Mouse (Mus musculus) MEL (cell line): Measurements from ENCODE around the gene Rnf130. TPM values are rescaled to one million over a fixed set of nuclear protein-coding genes. Genes with fewer than 3 reads are reported as not detected.

Source experiments
- DNase-seq: peaks from one replicate; pipeline ENCODE4 v3.0.0; 2011; ENCODE audit warnings: low read depth, low spot score
- H3K27ac ChIP-seq: 2 replicates; pipeline ENCODE4 v1.5.1; 2012; ENCODE audit warnings: low read depth, mild to moderate bottlenecking, control low read depth, low read length, moderate library complexity; ENCODE audit not compliant: control insufficient read depth
- H3K27me3 ChIP-seq, 2 experiments: fragments of 150-350 bp in 1 of 2; sonication (generic) in 1 of 2; 2 replicates each; pipeline ENCODE4 v1.6.1; 2012; ENCODE audit warnings: low read length in 2 of 2, mild to moderate bottlenecking in 2 of 2, improper control_type of control experiment in 1 of 2, moderate library complexity in 1 of 2; ENCODE audit not compliant: insufficient read depth in 2 of 2, control insufficient read depth in 1 of 2
- H3K36me3 ChIP-seq, 2 experiments: 2 replicates each; pipeline ENCODE4 v1.6.1; 2012 to 2014; ENCODE audit warnings: low read length in 2 of 2, improper control_type of control experiment in 1 of 2, inconsistent platforms in 1 of 2, mild to moderate bottlenecking in 1 of 2; ENCODE audit not compliant: insufficient read depth in 2 of 2, control insufficient read depth in 1 of 2
- H3K4me1 ChIP-seq, 2 experiments: fragments of 150-350 bp in 1 of 2; sonication (generic) in 1 of 2; 2 replicates each; pipeline ENCODE4 v1.6.1; 2012; ENCODE audit warnings: low read length in 2 of 2, improper control_type of control experiment in 1 of 2, mild to moderate bottlenecking in 1 of 2; ENCODE audit not compliant: insufficient read depth in 2 of 2, control insufficient read depth in 1 of 2
- H3K4me3 ChIP-seq, 2 experiments: fragments of 150-350 bp in 1 of 2; sonication (generic) in 1 of 2; 2 replicates each; pipeline ENCODE4 v1.5.1; 2012; ENCODE audit warnings: low read depth in 2 of 2, low read length in 2 of 2, mild to moderate bottlenecking in 2 of 2, moderate library complexity in 2 of 2, control low read depth in 1 of 2, improper control_type of control experiment in 1 of 2; ENCODE audit not compliant: control insufficient read depth in 1 of 2, insufficient read depth in 1 of 2
- H3K79me2 ChIP-seq: 2 replicates; pipeline ENCODE4 v1.6.1; 2012; ENCODE audit warnings: mild to moderate bottlenecking, low read length, moderate library complexity; ENCODE audit not compliant: control insufficient read depth, poor library complexity, insufficient read depth
- H3K9ac ChIP-seq: 2 replicates; pipeline ENCODE4 v1.6.1; 2012; ENCODE audit warnings: low read depth, mild to moderate bottlenecking, control low read depth, low read length, moderate library complexity; ENCODE audit not compliant: control insufficient read depth, poor library complexity, severe bottlenecking
- H3K9me3 ChIP-seq: fragments of 150-350 bp; sonication (generic); replicated peaks from 2 replicates; pipeline ENCODE4 v1.6.1; 2012; ENCODE audit warnings: mild to moderate bottlenecking, low read length, improper control_type of control experiment, moderate library complexity; ENCODE audit not compliant: insufficient read depth
- BHLHE40 ChIP-seq: IDR thresholded peaks from 2 replicates; pipeline ENCODE4 v1.6.1; 2012; ENCODE audit warnings: low read depth, mild to moderate bottlenecking, inconsistent platforms, low read length, improper control_type of control experiment, borderline replicate concordance
- CHD1 ChIP-seq: IDR thresholded peaks from 2 replicates; pipeline ENCODE4 v1.6.1; 2012; ENCODE audit warnings: low read depth, mild to moderate bottlenecking, inconsistent platforms, low read length, improper control_type of control experiment
- CHD2 ChIP-seq: IDR thresholded peaks from 2 replicates; pipeline ENCODE4 v1.6.1; 2011; ENCODE audit warnings: low read length, improper control_type of control experiment
- CTCF ChIP-seq, 3 experiments: IDR thresholded peaks in 2 of 3; conservative IDR thresholded peaks in 1 of 3; 2 replicates each; pipeline ENCODE4 v1.5.1; 2011 to 2012; ENCODE audit warnings: low read length in 3 of 3, low read depth in 2 of 3, mild to moderate bottlenecking in 2 of 3, improper control_type of control experiment in 1 of 3, inconsistent platforms in 1 of 3, mixed read lengths in 1 of 3, moderate library complexity in 1 of 3; ENCODE audit not compliant: control insufficient read depth in 1 of 3, insufficient read depth in 1 of 3, poor library complexity in 1 of 3, severe bottlenecking in 1 of 3
- E2F4 ChIP-seq: IDR thresholded peaks from 2 replicates; pipeline ENCODE4 v1.6.1; 2011; ENCODE audit warnings: low read depth, low read length, improper control_type of control experiment, borderline replicate concordance
- ELF1 ChIP-seq: IDR thresholded peaks from 2 replicates; pipeline ENCODE4 v1.6.1; 2014; ENCODE audit warnings: low read depth, mild to moderate bottlenecking, inconsistent platforms, low read length, improper control_type of control experiment, moderate library complexity
- EP300 ChIP-seq, 2 experiments: IDR thresholded peaks; 2 replicates each; pipeline ENCODE4 v1.6.1; 2011; ENCODE audit warnings: improper control_type of control experiment in 2 of 2, low read length in 2 of 2, low read depth in 1 of 2, mild to moderate bottlenecking in 1 of 2
- ETS1 ChIP-seq: IDR thresholded peaks from 2 replicates; pipeline ENCODE4 v1.6.1; 2012; ENCODE audit warnings: low read depth, mild to moderate bottlenecking, inconsistent platforms, low read length, improper control_type of control experiment, moderate library complexity
- GABPA ChIP-seq: IDR thresholded peaks from 2 replicates; pipeline ENCODE4 v1.6.1; 2012; ENCODE audit warnings: low read depth, mild to moderate bottlenecking, inconsistent platforms, low read length, improper control_type of control experiment, moderate library complexity
- GATA1 ChIP-seq: IDR thresholded peaks from 2 replicates; pipeline ENCODE4 v1.6.1; 2011; ENCODE audit warnings: low read depth, low read length, improper control_type of control experiment
- HCFC1 ChIP-seq: IDR thresholded peaks from 2 replicates; pipeline ENCODE4 v1.6.1; 2012; ENCODE audit warnings: low read depth, mild to moderate bottlenecking, inconsistent platforms, low read length, improper control_type of control experiment, moderate library complexity
- JUND ChIP-seq: IDR thresholded peaks from 2 replicates; pipeline ENCODE4 v1.6.1; 2011; ENCODE audit warnings: low read depth, mild to moderate bottlenecking, improper control_type of control experiment, low read length
- KAT2A ChIP-seq: conservative IDR thresholded peaks from 2 replicates; pipeline ENCODE4 v1.6.1; 2012; ENCODE audit warnings: low read depth, low read length, improper control_type of control experiment, inconsistent platforms
- MAFK ChIP-seq: IDR thresholded peaks from 2 replicates; pipeline ENCODE4 v1.6.1; 2011; ENCODE audit warnings: low read depth, mild to moderate bottlenecking, low read length, improper control_type of control experiment, borderline replicate concordance
- MAX ChIP-seq: IDR thresholded peaks from 2 replicates; pipeline ENCODE4 v1.6.1; 2011; ENCODE audit warnings: low read length, improper control_type of control experiment
- MAZ ChIP-seq: IDR thresholded peaks from 2 replicates; pipeline ENCODE4 v1.6.1; 2012; ENCODE audit warnings: low read depth, mild to moderate bottlenecking, inconsistent platforms, low read length, improper control_type of control experiment
- MEF2A ChIP-seq: IDR thresholded peaks from 2 replicates; pipeline ENCODE4 v1.6.1; 2014; ENCODE audit warnings: low read depth, mild to moderate bottlenecking, inconsistent platforms, low read length, improper control_type of control experiment; ENCODE audit not compliant: poor library complexity, insufficient replicate concordance, severe bottlenecking; ENCODE audit errors: extremely low read depth
- MXI1 ChIP-seq: IDR thresholded peaks from 2 replicates; pipeline ENCODE4 v1.6.1; 2011; ENCODE audit warnings: mild to moderate bottlenecking, low read depth, low read length, improper control_type of control experiment
- MYB ChIP-seq: IDR thresholded peaks from 2 replicates; pipeline ENCODE4 v1.6.1; 2011; ENCODE audit warnings: mild to moderate bottlenecking, low read depth, low read length, improper control_type of control experiment
- MYC ChIP-seq: IDR thresholded peaks from 2 replicates; pipeline ENCODE4 v1.6.1; 2011; ENCODE audit warnings: low read depth, mild to moderate bottlenecking, low read length, improper control_type of control experiment, moderate library complexity
- NELFE ChIP-seq: IDR thresholded peaks from 2 replicates; pipeline ENCODE4 v1.6.1; 2011; ENCODE audit warnings: low read depth, low read length, improper control_type of control experiment
- NRF1 ChIP-seq: IDR thresholded peaks from 2 replicates; pipeline ENCODE4 v1.6.1; 2014; ENCODE audit warnings: low read depth, mild to moderate bottlenecking, inconsistent platforms, low read length, improper control_type of control experiment, moderate library complexity; ENCODE audit not compliant: poor library complexity, insufficient read depth, severe bottlenecking
- POLR2AphosphoS2 ChIP-seq: IDR thresholded peaks from 2 replicates; pipeline ENCODE4 v1.6.1; 2011; ENCODE audit warnings: low read length, improper control_type of control experiment
- POLR2AphosphoS5 ChIP-seq: IDR thresholded peaks from 2 replicates; pipeline ENCODE4 v1.6.1; 2012; ENCODE audit warnings: low read depth, borderline replicate concordance, mild to moderate bottlenecking, inconsistent platforms, low read length, moderate library complexity, mixed read lengths
- RAD21 ChIP-seq: IDR thresholded peaks from 2 replicates; pipeline ENCODE4 v1.6.1; 2011; ENCODE audit warnings: mild to moderate bottlenecking, low read depth, low read length, improper control_type of control experiment
- RCOR1 ChIP-seq: IDR thresholded peaks from 2 replicates; pipeline ENCODE4 v1.6.1; 2012; ENCODE audit warnings: low read depth, mild to moderate bottlenecking, inconsistent platforms, low read length, improper control_type of control experiment
- SIN3A ChIP-seq: IDR thresholded peaks from 2 replicates; pipeline ENCODE4 v1.6.1; 2012; ENCODE audit warnings: low read length, improper control_type of control experiment, inconsistent platforms
- SMC3 ChIP-seq: IDR thresholded peaks from 2 replicates; pipeline ENCODE4 v1.6.1; 2011; ENCODE audit warnings: low read depth, low read length, improper control_type of control experiment
- TBP ChIP-seq: IDR thresholded peaks from 2 replicates; pipeline ENCODE4 v1.8.0; 2011; ENCODE audit warnings: low read depth, low read length, improper control_type of control experiment
- TCF12 ChIP-seq: IDR thresholded peaks from 2 replicates; pipeline ENCODE4 v1.6.1; 2014; ENCODE audit warnings: low read depth, mild to moderate bottlenecking, inconsistent platforms, low read length, improper control_type of control experiment, moderate library complexity
- UBTF ChIP-seq: IDR thresholded peaks from 2 replicates; pipeline ENCODE4 v1.6.1; 2012; ENCODE audit warnings: low read depth, mild to moderate bottlenecking, inconsistent platforms, low read length, improper control_type of control experiment, moderate library complexity, borderline replicate concordance; ENCODE audit not compliant: insufficient read depth
- USF1 ChIP-seq: IDR thresholded peaks from 2 replicates; pipeline ENCODE4 v1.6.1; 2014; ENCODE audit warnings: low read depth, mild to moderate bottlenecking, inconsistent platforms, low read length, improper control_type of control experiment, moderate library complexity
- USF2 ChIP-seq, 2 experiments: IDR thresholded peaks; 2 replicates each; pipeline ENCODE4 v1.6.1; 2011 to 2012; ENCODE audit warnings: improper control_type of control experiment in 2 of 2, low read length in 2 of 2, borderline replicate concordance in 1 of 2, inconsistent platforms in 1 of 2, low read depth in 1 of 2, mild to moderate bottlenecking in 1 of 2; ENCODE audit not compliant: insufficient read depth in 1 of 2
- ZC3H11A ChIP-seq: IDR thresholded peaks from 2 replicates; pipeline ENCODE4 v1.6.1; 2012; ENCODE audit warnings: low read depth, mild to moderate bottlenecking, inconsistent platforms, low read length, improper control_type of control experiment
- ZKSCAN1 ChIP-seq: IDR thresholded peaks from 2 replicates; pipeline ENCODE4 v1.6.1; 2012; ENCODE audit warnings: low read depth, mild to moderate bottlenecking, inconsistent platforms, low read length, improper control_type of control experiment, moderate library complexity
- ZMIZ1 ChIP-seq: IDR thresholded peaks from 2 replicates; pipeline ENCODE4 v1.6.1; 2012; ENCODE audit warnings: low read depth, mild to moderate bottlenecking, inconsistent platforms, low read length, improper control_type of control experiment, moderate library complexity
- ZNF384 ChIP-seq: IDR thresholded peaks from 2 replicates; pipeline ENCODE4 v1.6.1; 2012; ENCODE audit warnings: low read depth, mild to moderate bottlenecking, inconsistent platforms, low read length, improper control_type of control experiment
- polyA plus RNA-seq, 2 experiments: library from polyadenylated mRNA; stranded (reverse) in 1 of 2; unstranded in 1 of 2; fragments of >175 nt in 1 of 2; fragments of >200 nt in 1 of 2; gene quantifications; 2 replicates each; pipeline versions ENCODE4 v1.2.1 to v1.2.4; 2012; ENCODE audit warnings: low replicate concordance in 2 of 2, low read depth in 1 of 2; ENCODE audit not compliant: insufficient read length in 2 of 2, insufficient read depth in 1 of 2, missing spikeins in 1 of 2
- total RNA-seq: library from RNA; depleted of rRNA; stranded (reverse); fragments of 300-350 nt; gene quantifications from 2 replicates; pipeline ENCODE4 v1.2.3, GENCODE M21; 2012

The Rnf130 gene
- total and polyA plus RNA-seq, 3 experiments: 59.5 to 507 (median 78.2) TPM

GRCm38 (mm10) chr11:50035726-50036125 lies 10.6 kb downstream of the Rnf130 start:
- H3K9ac ChIP-seq: no peak overlapping the region
- no peaks in the 10 kb centered on the region for H3K9me3 ChIP-seq
- no peak overlapping the region for H3K4me3 ChIP-seq
- peak; percentile 57 for DNase-seq
- H3K36me3 ChIP-seq: peaks cover 0 to 60% of the 10 kb centered on the region in 2 experiments; a peak in 2 of 4 replicates
- H3K4me1 ChIP-seq: peaks cover 32 to 36% of the 10 kb centered on the region in 2 experiments
- peaks cover 14% of the 10 kb centered on the region for H3K79me2 ChIP-seq
- H3K27me3 ChIP-seq: no peaks in the 10 kb centered on the region
- H3K27ac ChIP-seq: peak overlapping the region; percentile 40; the same call in 1 of the 2 replicates
- TF ChIP-seq GATA1 (peak; percentile 99), MXI1 (peak; percentile 58; the same call in 1 of the 2 replicates), MEF2A (no peak), MYB (no peak), JUND (no peak), ZNF384 (peak; percentile 87), ELF1 (0 out of 2 replicates have a peak, but pooled peaks have one; percentile 32), NELFE (no peak), RCOR1 (peak; percentile 99), UBTF (no peak), MAX (no peak), E2F4 (no peak), ZKSCAN1 (no peak), ETS1 (peak; percentile 86), GABPA (no peak), TBP (0 out of 2 replicates have a peak, but pooled peaks have one; percentile 24), CHD1 (0 out of 2 replicates have a peak, but pooled peaks have one; percentile 74), CHD2 (no peak), USF2 (IDR thresholded peaks at IDR 0.05; ENCODE audit: borderline replicate concordance in 1 of 2, insufficient read depth in 1 of 2, low read depth in 1 of 2, low read length in 2 of 2) (no peak), BHLHE40 (peak; percentile 54), TCF12 (peak; percentile 99), EP300 (IDR thresholded peaks at IDR 0.05; ENCODE audit: low read depth in 1 of 2, low read length in 2 of 2) (peak; percentile 93 to 96), MYC (no peak), ZMIZ1 (no peak), KAT2A (no peak), USF1 (no peak), SIN3A (peak; percentile 68), MAFK (peak; percentile 55; the same call in 1 of the 2 replicates), RAD21 (no peak), HCFC1 (0 out of 2 replicates have a peak, but pooled peaks have one; percentile 13), CTCF (IDR thresholded peaks at IDR 0.05 in 2 of 3, conservative IDR thresholded peaks at IDR 0.05 in 1 of 3; ENCODE audit: control insufficient read depth in 1 of 3, insufficient read depth in 1 of 3, low read depth in 2 of 3, low read length in 3 of 3, poor library complexity in 1 of 3, severe bottlenecking in 1 of 3) (no peak), ZC3H11A (no peak), POLR2AphosphoS2 (no peak), NRF1 (no peak), POLR2AphosphoS5 (no peak), SMC3 (no peak), MAZ (no peak; the same call in 1 of the 2 replicates)
